Mouse (Mus musculus) lung, adult 2 months (tissue): ENCODE results near the gene Blmh.

Experiments
- CTCF ChIP-seq: fragments of 200-500 bp; IDR thresholded peaks from 2 replicates; pipeline ENCODE4 v1.5.1; 2011; ENCODE audit warnings: mild to moderate bottlenecking, low read length, control low read depth; ENCODE audit not compliant: insufficient read depth
- POLR2A ChIP-seq: fragments of 200-500 bp; IDR thresholded peaks from 2 replicates; pipeline ENCODE4 v1.6.1; 2011; ENCODE audit warnings: low read depth, mild to moderate bottlenecking, control low read depth, low read length, borderline replicate concordance; ENCODE audit errors: extremely low read depth

DNA sequence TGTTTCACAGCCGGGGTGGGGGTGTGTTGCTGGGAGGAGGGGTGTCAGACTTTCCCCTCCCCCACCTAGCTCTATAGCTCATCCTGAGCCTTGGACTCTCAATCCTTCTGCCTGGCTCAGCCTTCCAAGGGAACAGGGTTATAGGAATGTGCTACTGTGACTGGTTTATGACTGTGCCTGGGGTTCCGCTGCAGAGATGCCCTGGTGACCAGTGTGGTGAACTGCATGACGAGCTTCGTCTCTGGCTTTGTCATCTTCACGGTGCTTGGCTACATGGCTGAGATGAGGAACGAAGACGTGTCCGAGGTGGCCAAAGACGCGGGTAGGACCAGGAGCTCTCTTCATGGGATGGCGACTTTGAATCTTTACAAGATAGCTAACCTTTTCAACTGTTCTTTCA lies 93.4 kb downstream of the Blmh start:
- TF ChIP-seq POLR2A (no peak), CTCF (no peak)
